8 mouse cellular contexts compared by ENCODE assay signal in the genomic region with DNA sequence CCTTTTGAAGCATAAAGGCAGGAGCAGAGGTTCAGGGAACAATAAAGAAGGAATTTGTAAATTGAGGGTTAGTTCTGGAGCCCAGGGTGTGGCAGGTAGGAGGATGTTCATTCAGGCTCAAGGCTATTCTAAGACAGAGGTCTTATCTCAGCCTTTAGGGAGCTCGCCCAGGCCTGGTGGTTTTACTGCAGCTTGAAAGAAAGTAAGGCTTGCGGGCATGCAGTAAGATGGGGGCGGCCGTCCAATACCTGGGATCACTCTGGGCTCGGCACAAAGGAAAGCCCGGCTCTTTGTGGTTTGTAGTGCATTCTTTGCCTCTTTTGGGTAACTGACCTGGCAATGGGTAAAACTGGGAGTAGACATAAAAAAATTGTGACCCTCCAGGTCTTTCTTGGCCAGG. TPM values are rescaled to one million over a fixed set of nuclear protein-coding genes. Genes with fewer than 3 reads are reported as not detected.
DNase-seq lines count a peak whose midpoint lies in the region; ATAC-seq and TF ChIP-seq lines count a peak whose summit lies in the region.

No protein-coding gene starts in this region.

- H3K36me3 ChIP-seq in CH12.LX (replicated peaks in 1 of 2; ENCODE audit: control insufficient read depth in 1 of 2, insufficient read depth in 1 of 2, low read length in 1 of 2), result peaks cover 17 to 21% of the 10 kb centered on the region in 2 experiments
- peaks cover 9% of the 10 kb centered on the region for H3K36me3 ChIP-seq in hindbrain, embryonic 11.5 days (ENCODE audit: control insufficient read depth, insufficient read depth, low read length)
- peaks cover 22% of the 10 kb centered on the region for H3K36me3 ChIP-seq in liver, embryonic 12.5 days
- peaks cover 22% of the 10 kb centered on the region for H3K36me3 ChIP-seq in neural tube, embryonic 13.5 days

- WGBS in hindbrain, embryonic 11.5 days, result 29% methylated on average over 6 of the region's 6 CpGs
- WGBS in liver, embryonic 12.5 days (ENCODE audit: insufficient replicate concordance), result 11% methylated on average over 6 of the region's 6 CpGs
- 26% methylated on average over 6 of the region's 6 CpGs for WGBS in neural tube, embryonic 13.5 days

- H3K79me2 ChIP-seq in CH12.LX (replicated peaks; ENCODE audit: control insufficient read depth, extremely low read depth, insufficient read depth, poor library complexity, severe bottlenecking), result peaks cover 21% of the 10 kb centered on the region

- H3K27me3 ChIP-seq in CH12.LX (replicated peaks), result no peaks in the 10 kb centered on the region
- H3K27me3 ChIP-seq in hindbrain, embryonic 11.5 days (ENCODE audit: control insufficient read depth, insufficient read depth, low read length), result no peaks in the 10 kb centered on the region
- no peaks in the 10 kb centered on the region for H3K27me3 ChIP-seq in liver, embryonic 12.5 days (replicated peaks)
- no peaks in the 10 kb centered on the region for H3K27me3 ChIP-seq in neural tube, embryonic 13.5 days

- TF ChIP-seq EP300 in CH12.LX (IDR thresholded peaks at IDR 0.05; ENCODE audit: low read length), result no peak

- ATAC-seq in hindbrain, embryonic 11.5 days (ENCODE audit: low FRiP score), result no peak
- ATAC-seq in liver, embryonic 12.5 days, result peak; percentile 36; the same call in 1 of the 2 replicates
- peak; percentile 21; the same call in 1 of the 2 replicates for ATAC-seq in neural tube, embryonic 13.5 days (ENCODE audit: low read depth)

- peak overlapping the region; percentile 69 to 90 (median 88) for H3K4me3 ChIP-seq in CH12.LX (replicated peaks in 1 of 3; ENCODE audit: low read depth in 2 of 3, low read length in 2 of 3, poor library complexity in 1 of 3)
- H3K4me3 ChIP-seq in hindbrain, embryonic 11.5 days (ENCODE audit: low read depth, low read length), result peak overlapping the region; percentile 76
- H3K4me3 ChIP-seq in liver, embryonic 12.5 days, result peak overlapping the region; percentile 92
- peak overlapping the region; percentile 90 for H3K4me3 ChIP-seq in neural tube, embryonic 13.5 days

- peak overlapping the region; percentile 68 for H3K9ac ChIP-seq in CH12.LX (ENCODE audit: insufficient read depth, low read depth)
- H3K9ac ChIP-seq in hindbrain, embryonic 11.5 days (ENCODE audit: low read depth, low read length), result peak overlapping the region; percentile 88
- H3K9ac ChIP-seq in liver, embryonic 12.5 days, result peak overlapping the region; percentile 93
- peak overlapping the region; percentile 86 for H3K9ac ChIP-seq in neural tube, embryonic 13.5 days

- no peak for TF ChIP-seq RAD21 in CH12.LX (IDR thresholded peaks at IDR 0.05; ENCODE audit: low read depth, low read length)

- H3K4me1 ChIP-seq in CH12.LX (ENCODE audit: control insufficient read depth in 1 of 2, insufficient read depth in 2 of 2), result peaks cover 4 to 22% of the 10 kb centered on the region in 2 experiments; a peak in 2 of 4 replicates
- H3K4me1 ChIP-seq in hindbrain, embryonic 11.5 days (replicated peaks; ENCODE audit: control insufficient read depth, insufficient read depth, low read length), result no peaks in the 10 kb centered on the region
- peaks cover 31% of the 10 kb centered on the region for H3K4me1 ChIP-seq in liver, embryonic 12.5 days
- H3K4me1 ChIP-seq in neural tube, embryonic 13.5 days (replicated peaks), result peaks cover 29% of the 10 kb centered on the region

- TF ChIP-seq CTCF in CH12.LX (conservative IDR thresholded peaks at IDR 0.05 in 1 of 2, IDR thresholded peaks at IDR 0.05 in 1 of 2; ENCODE audit: low read depth in 2 of 2, low read length in 2 of 2), result no peak

- no peak overlapping the region for H3K27ac ChIP-seq in CH12.LX (ENCODE audit: insufficient read depth, low read depth)
- peak overlapping the region; percentile 94 for H3K27ac ChIP-seq in hindbrain, embryonic 11.5 days (ENCODE audit: low read depth, low read length)
- peak overlapping the region; percentile 93 for H3K27ac ChIP-seq in liver, embryonic 12.5 days
- H3K27ac ChIP-seq in neural tube, embryonic 13.5 days (replicated peaks), result peak overlapping the region; percentile 92

- TF ChIP-seq POLR2A in CH12.LX (IDR thresholded peaks at IDR 0.05; ENCODE audit: low read depth, low read length), result no peak

- DNase-seq in gastrocnemius, postnatal 10 days, result peak; percentile 17
- no peak for DNase-seq in gastrocnemius, adult 18-20 months (ENCODE audit: low spot score)
- no peak for DNase-seq in CH12.LX (ENCODE audit: extremely low read depth)
- DNase-seq in cerebellum, postnatal 14 days, result peak; percentile 32 to 42
- no peak for DNase-seq in hindbrain, embryonic 11.5 days (ENCODE audit: low spot score)
- no peak for DNase-seq in natural killer cell, adult 2 months (ENCODE audit: low spot score in 2 of 2)

- no peaks in the 10 kb centered on the region for H3K9me3 ChIP-seq in CH12.LX (replicated peaks; ENCODE audit: low read length)
- no peaks in the 10 kb centered on the region for H3K9me3 ChIP-seq in hindbrain, embryonic 11.5 days (ENCODE audit: control insufficient read depth, low read length)
- H3K9me3 ChIP-seq in liver, embryonic 12.5 days (replicated peaks), result no peaks in the 10 kb centered on the region
- no peaks in the 10 kb centered on the region for H3K9me3 ChIP-seq in neural tube, embryonic 13.5 days

- in situ Hi-C loops in CH12.LX (cut with MboI; ENCODE audit: low pct_ligation_motif_present, low pct_unique_long_range_greater_than_20kb, low sequenced_read_pairs), result no loop called here

- dilution Hi-C loops in CH12.LX (cut with MboI; ENCODE audit: extremely low pct_ligation_motif_present, extremely low pct_unique_long_range_greater_than_20kb, low sequenced_read_pairs), result no loop called here

- peak overlapping the region; percentile 75 for H3K4me2 ChIP-seq in CH12.LX (ENCODE audit: insufficient read depth, low read depth, poor library complexity, severe bottlenecking)
- peak overlapping the region; percentile 56 for H3K4me2 ChIP-seq in hindbrain, embryonic 11.5 days (replicated peaks; ENCODE audit: low read depth, low read length)
- H3K4me2 ChIP-seq in liver, embryonic 12.5 days, result peak overlapping the region; percentile 76
- H3K4me2 ChIP-seq in neural tube, embryonic 13.5 days, result peak overlapping the region; percentile 70

TF ChIP-seq in CH12.LX, 34 proteins besides CTCF, POLR2A, EP300 and RAD21:
- TF ChIP-seq HCFC1 (IDR thresholded peaks at IDR 0.05; ENCODE audit: low read depth, low read length) (no peak), JUN (IDR thresholded peaks at IDR 0.05; ENCODE audit: insufficient read depth, low read depth, low read length) (no peak)

RNA-seq across cellular contexts. Expression of gene Zfp568, which starts 0.8 kb away (rescaled TPM):
- 10 to 100 TPM; 63.5 to 67.4 TPM for total RNA-seq in gastrocnemius, postnatal 10 days (2021)
- 10 to 100 TPM; 11.0 to 16.9 TPM for total RNA-seq in gastrocnemius, adult 18-20 months (2021)
- 10.6 and 12.9 TPM in 2 replicates for total RNA-seq in CH12.LX (2012; rRNA removed)
- total RNA-seq in CH12.LX (2014; rRNA removed), result 12.6 and 15.1 TPM in 2 replicates
- polyA plus RNA-seq in CH12.LX (2012; ENCODE audit: insufficient read length, low read depth), result 10.8 and 11.5 TPM in 2 replicates
- polyA plus RNA-seq in hindbrain, embryonic 11.5 days (2014; fragmentation: Nextera tagmentation; extraction: Ambion mirVana), result 15.0 and 18.0 TPM in 2 replicates
- 13.4 and 14.2 TPM in 2 replicates for polyA plus RNA-seq in liver, embryonic 12.5 days (2016; fragmentation: Nextera tagmentation; extraction: Ambion mirVana)
- 5.5 and 6.5 TPM in 2 replicates for polyA plus RNA-seq in neural tube, embryonic 13.5 days (2015; fragmentation: Nextera tagmentation; extraction: Ambion mirVana)

RNA-seq across cellular contexts. Expression of gene Zfp74, which starts 29.0 kb away (rescaled TPM):
- 1 to 10 TPM; 5.9 to 9.2 TPM for total RNA-seq in gastrocnemius, postnatal 10 days (2021)
- 1 to 10 TPM; 5.4 to 6.4 TPM for total RNA-seq in gastrocnemius, adult 18-20 months (2021)
- total RNA-seq in CH12.LX (2012; rRNA removed) (4.3 and 4.7 TPM in 2 replicates), CH12.LX (2014; rRNA removed) (3.8 and 4.1 TPM in 2 replicates)
- polyA plus RNA-seq in CH12.LX (2012; ENCODE audit: insufficient read length, low read depth), result 6.7 and 6.9 TPM in 2 replicates
- polyA plus RNA-seq in hindbrain, embryonic 11.5 days (2014; fragmentation: Nextera tagmentation; extraction: Ambion mirVana), result 12.5 and 13.7 TPM in 2 replicates
- polyA plus RNA-seq in liver, embryonic 12.5 days (2016; fragmentation: Nextera tagmentation; extraction: Ambion mirVana), result 3.6 and 4.8 TPM in 2 replicates
- polyA plus RNA-seq in neural tube, embryonic 13.5 days (2015; fragmentation: Nextera tagmentation; extraction: Ambion mirVana), result 13.6 and 15.0 TPM in 2 replicates

Comparison
In these comparisons a context has a peak if more than half of its experiments do, and no peak if none do; other contexts are left out.
1. DNase-seq: peak in gastrocnemius, postnatal 10 days (single experiment) and cerebellum, postnatal 14 days (2 of 2); none in gastrocnemius, adult 18-20 months (single experiment), CH12.LX (single experiment), hindbrain, embryonic 11.5 days (single experiment) and natural killer cell, adult 2 months (0 of 2).
2. Peak in every context shown above with its lines, with median percentiles within 50 percentile points of each other: H3K4me2 ChIP-seq, H3K4me3 ChIP-seq and H3K9ac ChIP-seq.